Mouse (Mus musculus) embryonic facial prominence, embryonic 15.5 days (tissue): Measurements from ENCODE around the gene Zmym2. TPM values are rescaled to one million over a fixed set of nuclear protein-coding genes. Genes with fewer than 3 reads are reported as not detected.
A peak's percentile ranks its signal among the peaks of the same experiment; 100 is the strongest.
"Not testable (repeated sequence)": the region's sequence is repeated elsewhere in the genome, so short reads cannot be mapped to it uniquely, and the experiment has no call there.

Experiments
- ATAC-seq: fragments of 200-750 bp; cut with Nextera tagmentation; 2 replicates; pipeline ENCODE4 v1.8.0; 2017; ENCODE audit warnings: low read depth, moderate TSS enrichment; ENCODE audit not compliant: insufficient number of reproducible peaks, low FRiP score, low TSS enrichment
- H3K27ac ChIP-seq: fragments of 300-500 bp; sonication (generic); replicated peaks from 2 replicates; pipeline ENCODE4 v1.5.1; 2015; ENCODE audit warnings: mild to moderate bottlenecking, inconsistent platforms
- H3K27me3 ChIP-seq: fragments of 300-500 bp; sonication (generic); 2 replicates; pipeline ENCODE4 v1.6.1; 2015; ENCODE audit warnings: inconsistent platforms
- H3K36me3 ChIP-seq: fragments of 300-500 bp; sonication (generic); 2 replicates; pipeline ENCODE4 v1.6.1; 2015; ENCODE audit warnings: mild to moderate bottlenecking, inconsistent platforms
- H3K4me1 ChIP-seq: fragments of 300-500 bp; sonication (generic); 2 replicates; pipeline ENCODE4 v1.6.1; 2015; ENCODE audit warnings: inconsistent platforms
- H3K4me2 ChIP-seq: fragments of 300-500 bp; sonication (generic); replicated peaks from 2 replicates; pipeline ENCODE4 v1.6.1; 2015; ENCODE audit warnings: mild to moderate bottlenecking, inconsistent platforms
- H3K4me3 ChIP-seq: fragments of 300-500 bp; sonication (generic); replicated peaks from 2 replicates; pipeline ENCODE4 v1.5.1; 2015; ENCODE audit warnings: mild to moderate bottlenecking, inconsistent platforms
- H3K9ac ChIP-seq: fragments of 300-500 bp; sonication (generic); 2 replicates; pipeline ENCODE4 v1.6.1; 2015; ENCODE audit warnings: inconsistent platforms
- H3K9me3 ChIP-seq: fragments of 300-500 bp; sonication (generic); replicated peaks from 2 replicates; pipeline ENCODE4 v1.6.1; 2016; ENCODE audit warnings: inconsistent platforms
- WGBS: fragments of 180-500 bp; shearing (Covaris S2); methylation state at CpG from one replicate; pipeline ENCODE4 v1.1.7; 2015; 5-methylcytosine and 5-hydroxymethylcytosine counted together
- polyA plus RNA-seq: library from polyadenylated mRNA; unstranded; fragments of >200 nt; fragmentation: Nextera tagmentation; extraction: Ambion mirVana; gene quantifications from 2 replicates; pipeline ENCODE4 v1.2.1, GENCODE M21; 2015

The Zmym2 gene
- polyA plus RNA-seq = 36.6 and 39.8 TPM in 2 replicates

GRCm38 (mm10) chr14:56886594-56887513 lies at the start of gene Zmym2:
TSS of gene Zmym2 (plus strand) at chr14:56886653.
- H3K27ac ChIP-seq = peak within 1 kb of the TSS; percentile 99
- not testable (repeated sequence) for H3K9me3 ChIP-seq, H3K27me3 ChIP-seq
- peak within 1 kb of the TSS; percentile 73 for H3K4me2 ChIP-seq
- ATAC-seq = peak; percentile 6; the same call in 1 of the 2 replicates
- peak within 1 kb of the TSS; percentile 67 for H3K9ac ChIP-seq
- H3K36me3 ChIP-seq = 0 out of 2 replicates have a peak, but pooled peaks cover 13% of the 10 kb centered on the region
- H3K4me1 ChIP-seq = peaks cover 13% of the 10 kb centered on the region
- peak within 1 kb of the TSS; percentile 71 for H3K4me3 ChIP-seq
- WGBS = under 1% methylated on average over 45 of the region's 87 CpGs

- Histone ChIP-seq H3K9me3 (no peaks in the 10 kb centered on the region), H3K36me3 (no peaks in the 10 kb centered on the region), H3K4me1 (no peaks in the 10 kb centered on the region), H3K4me3 (no peak overlapping the region), H3K27ac (no peak overlapping the region), H3K9ac (no peak overlapping the region), H3K27me3 (no peaks in the 10 kb centered on the region), H3K4me2 (no peak overlapping the region)
- ATAC-seq = no peak
- WGBS = 69% methylated on average over 4 of the region's 4 CpGs
These were observed 42.4 kb upstream of the Zmym2 start for GRCm38 (mm10) chr14:56844033-56844432.

- no peak overlapping the region for H3K27ac ChIP-seq
- no peak for ATAC-seq
- H3K27me3 ChIP-seq = no peaks in the 10 kb centered on the region
- 15% methylated on average over 2 of the region's 2 CpGs for WGBS
- no peak overlapping the region for H3K9ac ChIP-seq
- H3K4me3 ChIP-seq = no peak overlapping the region
- H3K36me3 ChIP-seq = no peaks in the 10 kb centered on the region
- no peaks in the 10 kb centered on the region for H3K9me3 ChIP-seq
- H3K4me2 ChIP-seq = no peak overlapping the region
- H3K4me1 ChIP-seq = no peaks in the 10 kb centered on the region
These were observed 41.9 kb upstream of the Zmym2 start for GRCm38 (mm10) chr14:56844507-56844906.

- 0 out of 2 replicates have a peak, but pooled peaks cover 5% of the 10 kb centered on the region for H3K9me3 ChIP-seq
These were observed 38.1 kb upstream of the Zmym2 start for GRCm38 (mm10) chr14:56848322-56848721.

GRCm38 (mm10) chr14:56849681-56850080 lies 36.8 kb upstream of the Zmym2 start:
- no peak for ATAC-seq
- no peaks in the 10 kb centered on the region for H3K27me3 ChIP-seq
- 67% methylated on average over 2 of the region's 2 CpGs for WGBS
- H3K9me3 ChIP-seq = peaks cover 18% of the 10 kb centered on the region; the same call in 1 of the 2 replicates
- no peak overlapping the region for H3K9ac ChIP-seq
- H3K4me1 ChIP-seq = no peaks in the 10 kb centered on the region
- no peak overlapping the region for H3K4me2 ChIP-seq
- H3K27ac ChIP-seq = no peak overlapping the region
- H3K36me3 ChIP-seq = no peaks in the 10 kb centered on the region
- H3K4me3 ChIP-seq = no peak overlapping the region

More at GRCm38 (mm10) chr14:56848322-56848721, 38.1 kb upstream of the Zmym2 start:
- Histone ChIP-seq H3K4me3 (no peak overlapping the region), H3K9ac (no peak overlapping the region), H3K4me1 (no peaks in the 10 kb centered on the region), H3K27me3 (no peaks in the 10 kb centered on the region), H3K36me3 (no peaks in the 10 kb centered on the region), H3K27ac (no peak overlapping the region), H3K4me2 (no peak overlapping the region)
- ATAC-seq = no peak
- 57% methylated on average over 2 of the region's 2 CpGs for WGBS

- H3K27ac ChIP-seq = no peak overlapping the region
- no peak overlapping the region for H3K4me2 ChIP-seq
- H3K9ac ChIP-seq = no peak overlapping the region
- H3K9me3 ChIP-seq = no peaks in the 10 kb centered on the region
- H3K4me3 ChIP-seq = no peak overlapping the region
- 52% methylated on average over 8 of the region's 8 CpGs for WGBS
- H3K4me1 ChIP-seq = no peaks in the 10 kb centered on the region
- H3K27me3 ChIP-seq = peaks cover 17% of the 10 kb centered on the region
- ATAC-seq = no peak
- no peaks in the 10 kb centered on the region for H3K36me3 ChIP-seq
These were observed 22.4 kb upstream of the Zmym2 start for GRCm38 (mm10) chr14:56864041-56864440.

GRCm38 (mm10) chr14:56864641-56865040 lies 21.8 kb upstream of the Zmym2 start:
- 8% methylated on average over 13 of the region's 13 CpGs for WGBS
- Histone ChIP-seq H3K27ac (no peak overlapping the region), H3K9ac (no peak overlapping the region), H3K4me3 (peak overlapping the region; percentile 43), H3K36me3 (no peaks in the 10 kb centered on the region), H3K4me2 (peak overlapping the region; percentile 67), H3K9me3 (no peaks in the 10 kb centered on the region), H3K4me1 (no peaks in the 10 kb centered on the region), H3K27me3 (peaks cover 17% of the 10 kb centered on the region)
- ATAC-seq = no peak

- not testable (repeated sequence) for ATAC-seq, H3K27ac ChIP-seq, H3K9ac ChIP-seq, H3K36me3 ChIP-seq, H3K9me3 ChIP-seq, H3K4me1 ChIP-seq
- WGBS = 4% methylated on average over 30 of the region's 30 CpGs
- Histone ChIP-seq H3K4me2 (peak overlapping the region; percentile 67), H3K4me3 (peak overlapping the region; percentile 43), H3K27me3 (peaks cover 17% of the 10 kb centered on the region)
These were observed 21.3 kb upstream of the Zmym2 start for GRCm38 (mm10) chr14:56865112-56865511.

- Histone ChIP-seq H3K4me3 (no peak overlapping the region), H3K27me3 (no peaks in the 10 kb centered on the region), H3K36me3 (no peaks in the 10 kb centered on the region), H3K4me2 (no peak overlapping the region), H3K9ac (no peak overlapping the region), H3K9me3 (no peaks in the 10 kb centered on the region), H3K4me1 (no peaks in the 10 kb centered on the region), H3K27ac (no peak overlapping the region)
- WGBS = 84% methylated on average over 5 of the region's 5 CpGs
- no peak for ATAC-seq
These were observed 12.9 kb upstream of the Zmym2 start for GRCm38 (mm10) chr14:56873525-56873924.

- no peak for ATAC-seq
- no peaks in the 10 kb centered on the region for H3K27me3 ChIP-seq
- H3K27ac ChIP-seq = no peak overlapping the region
- H3K4me2 ChIP-seq = no peak overlapping the region
- no peak overlapping the region for H3K9ac ChIP-seq
- no peak overlapping the region for H3K4me3 ChIP-seq
- H3K4me1 ChIP-seq = no peaks in the 10 kb centered on the region
- H3K9me3 ChIP-seq = no peaks in the 10 kb centered on the region
- no peaks in the 10 kb centered on the region for H3K36me3 ChIP-seq
These were observed 10.8 kb upstream of the Zmym2 start for GRCm38 (mm10) chr14:56875586-56876159.

GRCm38 (mm10) chr14:56881271-56881670 lies 5.2 kb upstream of the Zmym2 start:
- H3K27ac ChIP-seq = no peak overlapping the region
- no peak overlapping the region for H3K4me3 ChIP-seq
- ATAC-seq = no peak
- H3K4me2 ChIP-seq = no peak overlapping the region
- H3K27me3 ChIP-seq = no peaks in the 10 kb centered on the region
- H3K36me3 ChIP-seq = no peaks in the 10 kb centered on the region
- H3K9me3 ChIP-seq = no peaks in the 10 kb centered on the region
- H3K9ac ChIP-seq = no peak overlapping the region
- H3K4me1 ChIP-seq = no peaks in the 10 kb centered on the region
- 58% methylated on average over 3 of the region's 3 CpGs for WGBS
